Mouse (Mus musculus): ENCODE data around the gene Ifnar2.

GRCm38 (mm10) chr16:91428259-91428865, 55.8 kb downstream of the Ifnar2 start:
- TF ChIP-seq CTCF (IDR thresholded peaks at IDR 0.05; ENCODE audit: low read depth, low read length) (no peak), POLR2A (IDR thresholded peaks at IDR 0.05; ENCODE audit: extremely low read depth, insufficient read depth, low read length) (no peak)

All from liver, adult 2 months (tissue).